Mouse (Mus musculus): ENCODE results near the gene Mcpt1. TPM values are rescaled to one million over a fixed set of nuclear protein-coding genes. Genes with fewer than 3 reads are reported as not detected.
"Not testable (repeated sequence)": the region's sequence is repeated elsewhere in the genome, so short reads cannot be mapped to it uniquely, and the experiment has no call there.

The Mcpt1 gene
- not detected in 2 replicates for polyA plus RNA-seq (2015; fragmentation: Nextera tagmentation; extraction: Ambion mirVana)

DNA sequence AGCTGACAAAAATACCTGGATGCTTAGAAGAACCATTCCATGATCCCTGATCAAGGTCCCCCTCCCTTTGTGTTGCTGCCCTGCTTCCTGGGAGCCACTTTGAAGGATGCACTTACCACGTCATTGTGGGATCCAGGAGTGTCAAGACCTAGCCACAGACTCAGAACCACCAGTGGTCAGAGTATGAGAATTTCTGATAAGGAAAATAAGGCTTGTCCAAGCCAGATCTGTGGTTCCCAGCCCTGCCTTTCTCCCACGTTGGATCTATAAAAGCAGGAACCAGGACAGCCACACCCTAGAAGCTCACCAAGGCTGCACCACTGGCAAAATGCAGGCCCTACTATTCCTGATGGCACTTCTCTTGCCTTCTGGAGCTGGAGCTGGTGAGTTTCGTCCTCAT lies at the start of gene Mcpt1:
Mcpt1 (plus strand) TSS at position 301 of the 400 bp plus-strand sequence.
- 78% methylated on average over 3 of the region's 3 CpGs for WGBS

DNA sequence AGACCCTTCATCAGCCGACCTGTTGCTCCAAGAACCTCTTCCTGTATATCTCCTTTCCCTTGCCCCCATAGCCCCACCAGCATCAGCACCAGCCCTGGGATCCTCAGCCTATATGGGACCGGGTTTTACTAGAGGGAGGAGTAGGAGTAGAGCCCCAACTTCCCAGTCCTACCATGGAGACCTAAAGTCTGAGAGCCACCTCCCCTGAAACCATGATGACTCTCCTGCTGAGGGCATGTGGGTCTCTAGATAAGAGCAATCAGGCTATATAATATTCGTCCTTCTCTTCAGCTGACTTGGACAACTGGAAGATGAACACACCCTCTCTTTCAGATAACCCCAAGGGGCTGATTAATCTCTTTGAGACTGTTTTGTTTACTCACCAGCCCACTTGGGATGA lies 30.3 kb upstream of the Mcpt1 start:
- not testable (repeated sequence) for H3K4me3 ChIP-seq; H3K36me3 ChIP-seq; H3K27ac ChIP-seq; H3K4me1 ChIP-seq; H3K9me3 ChIP-seq; H3K4me2 ChIP-seq (replicated peaks); ATAC-seq (ENCODE audit: low FRiP score, low read depth); H3K9ac ChIP-seq; H3K27me3 ChIP-seq
- 78% methylated on average over 2 of the region's 3 CpGs for WGBS

More for the DNA sequence above, at the start of gene Mcpt1:
- ATAC-seq (ENCODE audit: low FRiP score, low read depth); H3K27me3 ChIP-seq; H3K4me3 ChIP-seq; H3K27ac ChIP-seq; H3K9me3 ChIP-seq; H3K4me1 ChIP-seq; H3K4me2 ChIP-seq (replicated peaks); H3K9ac ChIP-seq; H3K36me3 ChIP-seq: not testable (repeated sequence)

DNA sequence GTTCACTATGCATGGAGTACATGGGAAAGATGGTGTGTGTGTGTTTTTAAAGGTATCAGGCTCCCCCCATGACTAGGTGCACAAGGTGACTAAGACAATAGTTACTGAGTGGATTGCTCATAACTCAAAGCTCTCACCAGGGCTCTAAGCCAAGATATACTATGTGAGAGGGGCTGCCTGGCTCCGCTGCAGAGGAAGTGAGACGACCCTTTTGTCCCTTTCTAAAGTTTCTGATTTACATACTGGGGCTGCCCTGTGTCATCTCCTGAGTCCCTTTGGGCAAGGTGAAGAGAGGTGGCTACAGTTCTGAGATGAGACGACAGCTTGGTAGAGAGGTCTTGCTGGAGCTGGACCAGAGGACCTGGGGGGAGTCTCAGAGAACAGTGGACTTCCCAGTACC lies 4.6 kb upstream of the Mcpt1 start:
- no peak overlapping the region for H3K9ac ChIP-seq
- 0 out of 2 replicates have a peak, but pooled peaks cover 3% of the 10 kb centered on the region for H3K9me3 ChIP-seq
- H3K4me2 ChIP-seq (replicated peaks) = no peak overlapping the region
- WGBS = 73% methylated on average over 3 of the region's 3 CpGs
- H3K36me3 ChIP-seq = no peaks in the 10 kb centered on the region
- no peak overlapping the region for H3K4me3 ChIP-seq
- ATAC-seq (ENCODE audit: low FRiP score, low read depth) = no peak
- H3K27ac ChIP-seq = no peak overlapping the region
- H3K27me3 ChIP-seq = no peaks in the 10 kb centered on the region
- H3K4me1 ChIP-seq = no peaks in the 10 kb centered on the region

DNA sequence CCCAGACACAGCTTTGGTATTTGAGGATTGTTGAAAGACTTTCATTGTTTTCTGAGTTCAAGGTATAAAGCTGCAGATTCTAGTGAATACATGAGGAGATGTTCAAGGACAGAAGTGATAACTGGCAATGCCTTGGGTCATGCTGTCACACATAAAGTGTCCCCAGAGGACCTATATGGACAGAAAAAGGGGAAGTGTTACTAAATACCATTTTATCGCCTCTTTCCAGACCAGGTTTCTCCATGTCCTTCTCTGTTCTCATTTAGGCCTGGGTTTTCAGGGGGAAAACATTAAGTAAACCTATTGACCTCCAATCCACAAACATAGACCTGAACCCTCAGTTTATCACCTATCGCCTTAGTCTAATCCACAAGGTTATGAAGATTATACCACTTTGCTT lies 3.8 kb upstream of the Mcpt1 start:
- H3K36me3 ChIP-seq = no peaks in the 10 kb centered on the region
- 91% methylated on average over 2 of the region's 2 CpGs for WGBS
- no peak overlapping the region for H3K27ac ChIP-seq
- H3K4me3 ChIP-seq = no peak overlapping the region
- ATAC-seq (ENCODE audit: low FRiP score, low read depth) = no peak
- no peaks in the 10 kb centered on the region for H3K4me1 ChIP-seq
- H3K27me3 ChIP-seq = no peaks in the 10 kb centered on the region
- H3K9ac ChIP-seq = no peak overlapping the region
- H3K4me2 ChIP-seq (replicated peaks) = no peak overlapping the region
- H3K9me3 ChIP-seq = no peaks in the 10 kb centered on the region

DNA sequence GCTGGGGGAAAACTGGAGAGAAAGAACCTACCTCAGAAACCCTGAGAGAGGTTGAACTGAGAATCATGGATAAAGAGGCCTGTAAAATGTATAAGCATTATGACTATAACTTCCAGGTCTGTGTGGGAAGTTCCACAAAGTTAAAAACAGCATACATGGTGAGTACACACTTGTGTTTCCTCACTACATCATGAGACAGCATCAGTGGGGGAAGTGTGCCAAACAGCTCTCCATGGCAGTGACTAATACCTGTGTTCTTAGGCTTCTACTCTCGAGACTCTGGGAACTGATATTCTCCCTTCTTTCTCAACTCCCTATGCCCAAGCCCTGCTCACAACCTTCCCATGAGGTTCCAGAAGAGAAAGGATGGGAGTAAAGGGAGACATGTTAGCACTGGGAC lies 1.7 kb downstream of the Mcpt1 start:
- Histone ChIP-seq H3K4me2 (replicated peaks) (no peak overlapping the region), H3K4me1 (no peaks in the 10 kb centered on the region), H3K27ac (no peak overlapping the region), H3K36me3 (no peaks in the 10 kb centered on the region), H3K27me3 (no peaks in the 10 kb centered on the region), H3K9ac (no peak overlapping the region), H3K4me3 (no peak overlapping the region), H3K9me3 (no peaks in the 10 kb centered on the region)
- no peak for ATAC-seq (ENCODE audit: low FRiP score, low read depth)
- WGBS = 65% methylated on average over 1 of the region's 1 CpGs

DNA sequence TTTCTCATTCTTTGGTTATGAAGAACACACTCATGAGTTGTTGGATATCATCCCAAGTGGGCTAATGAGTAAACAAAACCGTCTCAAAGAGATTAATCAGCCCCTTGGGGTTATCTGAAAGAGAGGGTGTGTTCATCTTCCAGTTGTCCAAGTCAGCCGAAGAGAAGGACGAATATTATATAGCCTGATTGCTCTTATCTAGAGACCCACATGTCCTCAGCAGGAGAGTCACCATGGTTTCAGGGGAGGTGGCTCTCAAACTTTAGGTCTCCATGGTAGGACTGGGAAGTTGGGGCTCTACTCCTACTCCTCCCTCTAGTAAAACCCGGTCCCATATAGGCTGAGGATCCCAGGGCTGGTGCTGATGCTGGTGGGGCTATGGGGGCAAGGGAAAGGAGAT lies 3.5 kb downstream of the Mcpt1 start:
- H3K27me3 ChIP-seq; H3K27ac ChIP-seq; H3K4me3 ChIP-seq; H3K4me1 ChIP-seq; H3K36me3 ChIP-seq; H3K4me2 ChIP-seq (replicated peaks); H3K9ac ChIP-seq; ATAC-seq (ENCODE audit: low FRiP score, low read depth); H3K9me3 ChIP-seq: not testable (repeated sequence)
- WGBS = 84% methylated on average over 4 of the region's 4 CpGs

DNA sequence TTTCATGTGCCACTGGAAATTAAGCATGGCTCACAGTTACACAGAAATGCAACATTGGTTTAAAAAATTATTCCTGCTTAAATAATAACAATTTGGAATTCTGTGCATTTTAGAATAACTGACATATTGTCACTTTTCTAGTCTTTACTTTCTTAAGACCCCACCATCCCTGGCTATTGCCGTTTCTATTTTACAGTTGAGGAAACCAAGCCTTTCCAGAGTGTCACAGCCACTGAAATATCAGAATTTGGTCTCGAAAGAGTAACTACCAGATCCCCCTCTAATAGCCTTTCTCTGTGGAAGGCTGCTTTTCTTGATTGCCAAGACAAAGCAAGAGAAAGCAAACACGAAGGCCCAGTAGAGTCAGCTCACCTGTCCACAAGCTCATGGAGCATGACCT lies 12.6 kb downstream of the Mcpt1 start, which contains the start of gene Mcpt9:
Mcpt9 (minus strand) TSS at position 101 of the 400 bp plus-strand sequence.
- not testable (repeated sequence) for H3K4me1 ChIP-seq; H3K36me3 ChIP-seq; H3K4me2 ChIP-seq (replicated peaks); H3K4me3 ChIP-seq; H3K9me3 ChIP-seq; H3K27me3 ChIP-seq; H3K27ac ChIP-seq; H3K9ac ChIP-seq; ATAC-seq (ENCODE audit: low FRiP score, low read depth)
- WGBS = 69% methylated on average over 3 of the region's 3 CpGs

DNA sequence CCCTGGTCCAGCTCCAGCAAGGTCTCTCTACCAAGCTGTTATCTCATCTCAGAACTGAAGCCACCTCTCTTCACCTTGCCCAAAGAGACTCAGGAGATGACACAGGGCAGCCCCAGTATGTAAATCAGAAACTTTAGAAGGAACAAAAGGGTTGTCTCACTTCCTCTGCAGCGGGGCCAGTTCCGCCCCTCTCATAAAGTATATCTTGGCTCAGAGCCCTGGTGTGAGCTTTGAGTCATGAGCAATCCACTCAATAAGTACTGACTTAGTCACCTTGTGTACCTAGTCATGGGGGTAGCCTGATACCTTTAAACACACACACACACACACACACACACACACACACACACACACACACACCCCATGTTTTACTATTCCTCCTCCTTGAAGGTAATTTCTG lies 16.7 kb downstream of the Mcpt1 start:
- no peak for ATAC-seq (ENCODE audit: low FRiP score, low read depth)
- H3K4me2 ChIP-seq (replicated peaks) = no peak overlapping the region
- no peaks in the 10 kb centered on the region for H3K4me1 ChIP-seq
- no peaks in the 10 kb centered on the region for H3K36me3 ChIP-seq
- H3K9me3 ChIP-seq = no peaks in the 10 kb centered on the region
- no peak overlapping the region for H3K4me3 ChIP-seq
- H3K27ac ChIP-seq = no peak overlapping the region
- WGBS = 59% methylated on average over 2 of the region's 2 CpGs
- no peaks in the 10 kb centered on the region for H3K27me3 ChIP-seq
- no peak overlapping the region for H3K9ac ChIP-seq

DNA sequence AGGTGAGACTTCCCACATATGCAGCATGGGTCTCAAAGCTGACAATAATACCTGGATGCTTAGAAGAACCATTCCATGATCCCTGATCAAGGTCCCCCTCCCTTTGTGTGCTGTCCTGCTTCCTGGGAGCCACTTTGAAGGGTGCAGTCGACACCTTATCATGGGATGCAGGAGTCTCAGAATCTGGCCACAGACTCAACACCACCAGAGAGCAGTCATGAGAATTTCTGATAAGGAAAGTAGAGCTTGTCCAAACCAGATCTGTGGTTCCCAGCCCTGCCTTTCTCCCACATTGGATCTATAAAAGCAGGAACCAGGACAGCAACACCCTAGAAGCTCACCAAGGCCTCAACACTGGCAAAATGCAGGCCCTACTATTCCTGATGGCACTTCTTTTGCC lies 24.0 kb downstream of the Mcpt1 start, which contains the start of gene Mcpt2:
Mcpt2 (plus strand) TSS at position 250 of the 400 bp plus-strand sequence.
- not testable (repeated sequence) for H3K4me1 ChIP-seq; H3K36me3 ChIP-seq; ATAC-seq (ENCODE audit: low FRiP score, low read depth); H3K4me2 ChIP-seq (replicated peaks); H3K4me3 ChIP-seq; H3K27ac ChIP-seq; H3K9ac ChIP-seq; H3K27me3 ChIP-seq; H3K9me3 ChIP-seq
- WGBS = 70% methylated on average over 1 of the region's 1 CpGs

DNA sequence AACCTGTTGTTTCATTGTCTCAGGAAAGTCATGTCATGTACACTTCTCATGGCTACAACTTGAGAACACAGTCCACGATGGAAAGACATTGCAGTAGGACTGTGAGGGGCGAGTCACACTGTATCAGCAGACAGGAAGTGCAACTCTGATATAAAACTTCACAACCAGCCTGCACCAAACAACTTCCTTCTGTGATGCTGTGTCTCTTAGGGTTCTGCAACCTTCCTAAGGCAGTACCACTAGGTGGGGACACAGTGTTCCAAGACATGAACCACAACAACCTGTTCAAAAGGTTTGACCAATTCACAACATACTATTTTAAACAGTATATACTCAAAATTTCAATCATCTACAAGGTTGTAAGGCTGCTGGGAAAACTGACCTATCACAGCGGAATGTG lies 37.6 kb downstream of the Mcpt1 start:
- Histone ChIP-seq H3K27me3 (no peaks in the 10 kb centered on the region), H3K4me2 (replicated peaks) (no peak overlapping the region), H3K4me3 (no peak overlapping the region), H3K9ac (no peak overlapping the region), H3K9me3 (no peaks in the 10 kb centered on the region), H3K36me3 (no peaks in the 10 kb centered on the region), H3K4me1 (no peaks in the 10 kb centered on the region), H3K27ac (no peak overlapping the region)
- ATAC-seq (ENCODE audit: low FRiP score, low read depth) = no peak
- WGBS = 82% methylated on average over 3 of the region's 3 CpGs

DNA sequence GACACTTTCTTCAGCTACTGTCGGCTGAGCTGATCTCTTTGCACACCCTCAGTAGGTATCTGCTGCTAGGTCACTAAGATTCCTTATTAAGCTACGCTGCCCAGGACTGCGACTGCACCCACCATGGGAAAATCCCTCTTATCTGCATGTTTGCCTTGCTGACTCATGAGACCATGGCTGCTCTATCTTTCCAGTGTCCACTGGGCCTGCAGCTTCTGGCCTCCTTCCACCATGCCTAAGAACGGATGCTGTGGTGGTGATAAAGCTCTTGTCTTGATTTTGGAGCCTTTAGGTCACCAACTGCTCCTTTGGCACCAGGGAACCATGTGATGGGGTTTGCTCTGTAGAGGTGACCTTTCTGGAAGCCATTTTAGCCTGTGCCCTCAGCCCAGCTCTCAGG lies 40.0 kb downstream of the Mcpt1 start:
- Histone ChIP-seq H3K4me1 (no peaks in the 10 kb centered on the region), H3K9me3 (no peaks in the 10 kb centered on the region), H3K9ac (no peak overlapping the region), H3K4me3 (no peak overlapping the region), H3K27ac (no peak overlapping the region), H3K36me3 (no peaks in the 10 kb centered on the region), H3K4me2 (replicated peaks) (no peak overlapping the region), H3K27me3 (no peaks in the 10 kb centered on the region)
- no peak for ATAC-seq (ENCODE audit: low FRiP score, low read depth)
- 76% methylated on average over 4 of the region's 4 CpGs for WGBS

DNA sequence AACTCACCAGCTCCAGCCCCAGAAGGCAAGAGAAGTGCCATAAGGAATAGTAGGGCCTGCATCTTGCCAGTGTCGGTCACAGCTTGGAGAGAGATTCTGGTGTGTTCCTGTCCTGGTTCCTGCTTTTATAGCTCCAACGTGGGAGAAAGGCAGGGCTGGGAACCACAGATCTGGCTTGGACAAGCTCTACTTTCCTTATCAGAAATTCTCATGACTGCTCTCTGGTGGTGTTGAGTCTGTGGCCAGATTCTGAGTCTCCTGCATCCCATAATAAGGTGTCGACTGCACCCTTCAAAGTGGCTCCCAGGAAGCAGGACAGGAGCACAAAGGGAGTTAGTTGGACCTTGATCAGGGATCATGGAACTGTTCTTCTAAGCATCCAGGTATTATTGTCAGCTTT lies 44.4 kb downstream of the Mcpt1 start, which contains the start of gene Mcpt4:
Mcpt4 (minus strand) TSS at position 101 of the 400 bp plus-strand sequence.
- ATAC-seq (ENCODE audit: low FRiP score, low read depth); H3K27me3 ChIP-seq; H3K4me2 ChIP-seq (replicated peaks); H3K9ac ChIP-seq; H3K27ac ChIP-seq; H3K9me3 ChIP-seq; H3K4me1 ChIP-seq; H3K4me3 ChIP-seq; H3K36me3 ChIP-seq: not testable (repeated sequence)
- WGBS = 70% methylated on average over 3 of the region's 3 CpGs
